Comparison of ENCODE assay signal across 8 mouse cellular contexts in the genomic region with DNA sequence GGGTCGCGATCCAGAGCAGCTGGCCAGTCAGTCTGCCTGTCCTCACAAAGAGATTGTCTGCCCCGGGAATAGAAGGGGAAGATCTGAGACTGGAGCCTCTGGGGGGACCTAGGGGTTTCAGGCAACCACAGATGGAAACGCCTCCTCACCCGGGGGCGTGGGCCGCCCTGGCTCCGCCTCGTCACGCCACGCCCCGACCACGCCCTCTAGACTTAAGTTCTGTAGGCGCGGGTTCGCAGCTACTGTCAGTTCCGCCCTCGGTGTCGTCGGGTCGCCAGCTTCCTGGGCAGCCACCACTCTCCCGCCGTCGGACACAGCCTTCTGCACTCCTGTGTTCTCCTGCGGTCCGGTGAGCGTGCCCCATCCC. TPM values are rescaled to one million over a fixed set of nuclear protein-coding genes. Genes with fewer than 3 reads are reported as not detected.
DNase-seq lines count a peak whose midpoint lies in the region; ATAC-seq and TF ChIP-seq lines count a peak whose summit lies in the region.

A gene (plus strand): TSS at position 221 of the 367 bp plus-strand sequence.

- peak within 1 kb of the TSS; percentile 56 for H3K27ac ChIP-seq in embryonic facial prominence, embryonic 15.5 days (replicated peaks)
- H3K27ac ChIP-seq in heart, embryonic 12.5 days (ENCODE audit: poor library complexity, severe bottlenecking), result peak within 1 kb of the TSS; percentile 79
- H3K27ac ChIP-seq in kidney, embryonic 16.5 days (ENCODE audit: low read length), result peak within 1 kb of the TSS; percentile 87
- H3K27ac ChIP-seq in midbrain, postnatal 0 days (ENCODE audit: low read depth, low read length), result peak within 1 kb of the TSS; percentile 18; the same call in 1 of the 2 replicates

- 0 out of 2 replicates have a peak, but pooled peaks cover 2% of the 10 kb centered on the region for H3K27me3 ChIP-seq in embryonic facial prominence, embryonic 15.5 days
- H3K27me3 ChIP-seq in heart, embryonic 12.5 days (replicated peaks), result no peaks in the 10 kb centered on the region
- no peaks in the 10 kb centered on the region for H3K27me3 ChIP-seq in kidney, embryonic 16.5 days (ENCODE audit: insufficient read depth, low read length)
- H3K27me3 ChIP-seq in midbrain, postnatal 0 days (ENCODE audit: insufficient read depth, low read length), result no peaks in the 10 kb centered on the region

- H3K4me1 ChIP-seq in embryonic facial prominence, embryonic 15.5 days, result peaks cover 46% of the 10 kb centered on the region
- H3K4me1 ChIP-seq in heart, embryonic 12.5 days (replicated peaks), result peaks cover 51% of the 10 kb centered on the region
- H3K4me1 ChIP-seq in kidney, embryonic 16.5 days (ENCODE audit: insufficient read depth, low read length), result peaks cover 35% of the 10 kb centered on the region
- H3K4me1 ChIP-seq in midbrain, postnatal 0 days (ENCODE audit: insufficient read depth, low read length), result peaks cover 12% of the 10 kb centered on the region; the same call in 1 of the 2 replicates

- no peaks in the 10 kb centered on the region for H3K9me3 ChIP-seq in embryonic facial prominence, embryonic 15.5 days (replicated peaks)
- no peaks in the 10 kb centered on the region for H3K9me3 ChIP-seq in heart, embryonic 12.5 days (replicated peaks)
- no peaks in the 10 kb centered on the region for H3K9me3 ChIP-seq in kidney, embryonic 16.5 days (ENCODE audit: low read length)
- H3K9me3 ChIP-seq in midbrain, postnatal 0 days (ENCODE audit: low read length), result no peaks in the 10 kb centered on the region

- H3K4me3 ChIP-seq in embryonic facial prominence, embryonic 15.5 days (replicated peaks), result peak within 1 kb of the TSS; percentile 52
- peak within 1 kb of the TSS; percentile 56 for H3K4me3 ChIP-seq in heart, embryonic 12.5 days
- H3K4me3 ChIP-seq in kidney, embryonic 16.5 days (ENCODE audit: low read length), result peak within 1 kb of the TSS; percentile 64
- H3K4me3 ChIP-seq in midbrain, postnatal 0 days (ENCODE audit: low read depth, low read length), result peak within 1 kb of the TSS; percentile 34

- H3K9ac ChIP-seq in embryonic facial prominence, embryonic 15.5 days, result peak within 1 kb of the TSS; percentile 13; the same call in 1 of the 2 replicates
- peak within 1 kb of the TSS; percentile 68 for H3K9ac ChIP-seq in heart, embryonic 12.5 days
- peak within 1 kb of the TSS; percentile 67 for H3K9ac ChIP-seq in kidney, embryonic 16.5 days (replicated peaks; ENCODE audit: low read length)
- H3K9ac ChIP-seq in midbrain, postnatal 0 days (replicated peaks; ENCODE audit: low read length, poor library complexity, severe bottlenecking), result peak within 1 kb of the TSS; percentile 37; the same call in 1 of the 2 replicates

- peaks cover 14% of the 10 kb centered on the region; the same call in 1 of the 2 replicates for H3K36me3 ChIP-seq in embryonic facial prominence, embryonic 15.5 days
- H3K36me3 ChIP-seq in heart, embryonic 12.5 days, result peaks cover 19% of the 10 kb centered on the region
- H3K36me3 ChIP-seq in kidney, embryonic 16.5 days (ENCODE audit: insufficient read depth, low read length), result peaks cover 17% of the 10 kb centered on the region
- 0 out of 2 replicates have a peak, but pooled peaks cover 3% of the 10 kb centered on the region for H3K36me3 ChIP-seq in midbrain, postnatal 0 days (ENCODE audit: insufficient read depth, low read length)

- DNase-seq in frontal cortex, adult 2 months (ENCODE audit: extremely low spot score in 1 of 2, low spot score in 1 of 2), result peak in 1 of 2 experiments; percentile 68
- DNase-seq in liver, result peak; percentile 97
- peak; percentile 58 for DNase-seq in midbrain, postnatal 0 days (ENCODE audit: low spot score)
- peak; percentile 96 to 97 for DNase-seq in spleen, postnatal 36 days (ENCODE audit: low spot score in 2 of 2)

- peak within 1 kb of the TSS; percentile 93 for H3K4me2 ChIP-seq in embryonic facial prominence, embryonic 15.5 days (replicated peaks)
- peak within 1 kb of the TSS; percentile 92 for H3K4me2 ChIP-seq in heart, embryonic 12.5 days
- peak within 1 kb of the TSS; percentile 93 for H3K4me2 ChIP-seq in kidney, embryonic 16.5 days (replicated peaks; ENCODE audit: low read depth, low read length)
- H3K4me2 ChIP-seq in midbrain, postnatal 0 days (ENCODE audit: low read depth, low read length, poor library complexity, severe bottlenecking), result peak within 1 kb of the TSS; percentile 58

- ATAC-seq in frontal cortex, adult (ENCODE audit: low TSS enrichment), result no peak
- peak; percentile 70 for ATAC-seq in embryonic facial prominence, embryonic 15.5 days (ENCODE audit: insufficient number of reproducible peaks, low FRiP score, low TSS enrichment, low read depth)
- peak; percentile 88 for ATAC-seq in heart, embryonic 12.5 days (ENCODE audit: insufficient number of reproducible peaks, low FRiP score)
- peak; percentile 50 for ATAC-seq in kidney, embryonic 16.5 days (ENCODE audit: low FRiP score, low TSS enrichment)
- ATAC-seq in midbrain, postnatal 0 days (ENCODE audit: low FRiP score), result no peak

- WGBS in embryonic facial prominence, embryonic 15.5 days, result under 1% methylated on average over 22 of the region's 27 CpGs
- 0% methylated on average over 27 of the region's 27 CpGs for WGBS in heart, embryonic 12.5 days
- under 1% methylated on average over 26 of the region's 27 CpGs for WGBS in kidney, embryonic 16.5 days
- 1% methylated on average over 26 of the region's 27 CpGs for WGBS in midbrain, postnatal 0 days

- TF ChIP-seq CTCF in midbrain, postnatal 0 days (IDR thresholded peaks at IDR 0.05), result no peak

RNA-seq across cellular contexts. Expression of the gene that starts here (rescaled TPM):
- 39.8 and 53.5 TPM in 2 replicates for polyA plus RNA-seq in frontal cortex, adult 2 months (2012; rRNA removed)
- polyA plus RNA-seq in embryonic facial prominence, embryonic 15.5 days (2015; fragmentation: Nextera tagmentation; extraction: Ambion mirVana), result 227 and 228 TPM in 2 replicates
- 240 and 245 TPM in 2 replicates for polyA plus RNA-seq in heart, embryonic 12.5 days (2016; fragmentation: Nextera tagmentation; extraction: Ambion mirVana)
- polyA plus RNA-seq in kidney, embryonic 16.5 days (2015; fragmentation: Nextera tagmentation; extraction: Ambion mirVana), result 221 and 250 TPM in 2 replicates
- total RNA-seq in midbrain, postnatal 0 days (2014; rRNA removed), result 93.0 and 118 TPM in 2 replicates
- polyA plus RNA-seq in midbrain, postnatal 0 days (2015; fragmentation: Nextera tagmentation; extraction: Ambion mirVana), result 99.5 and 99.9 TPM in 2 replicates

Comparison
In these comparisons a context has a peak if more than half of its experiments do, and no peak if none do; other contexts are left out.
1. ATAC-seq: peak in embryonic facial prominence, embryonic 15.5 days (single experiment), heart, embryonic 12.5 days (single experiment) and kidney, embryonic 16.5 days (single experiment); none in frontal cortex, adult (single experiment) and midbrain, postnatal 0 days (single experiment).
2. H3K27ac ChIP-seq: peak in every context shown above with its lines; median percentile 87 in kidney, embryonic 16.5 days; 79 in heart, embryonic 12.5 days; 56 in embryonic facial prominence, embryonic 15.5 days; 18 in midbrain, postnatal 0 days.
3. H3K9ac ChIP-seq: peak in every context shown above with its lines; median percentile 68 in heart, embryonic 12.5 days; 67 in kidney, embryonic 16.5 days; 37 in midbrain, postnatal 0 days; 13 in embryonic facial prominence, embryonic 15.5 days.
4. Peak in every context shown above with its lines, with median percentiles within 50 percentile points of each other: H3K4me2 ChIP-seq and H3K4me3 ChIP-seq.